Mouse (Mus musculus): Measurements from ENCODE around the gene Flot1.

Flot1 gene

GRCm38 (mm10) chr17:35810900-35811648, 12.0 kb upstream of the Flot1 start:
- DNase-seq (ENCODE audit: low spot score in 2 of 2) = no peak

GRCm38 (mm10) chr17:35812307-35812706, 10.7 kb upstream of the Flot1 start:
- no peak for DNase-seq (ENCODE audit: low spot score in 2 of 2)

- no peak for DNase-seq (ENCODE audit: low spot score in 2 of 2)
Measured at GRCm38 (mm10) chr17:35812736-35813135, 10.3 kb upstream of the Flot1 start.

GRCm38 (mm10) chr17:35813245-35813647, 9.8 kb upstream of the Flot1 start:
- peak; percentile 60 to 72 for DNase-seq (ENCODE audit: low spot score in 2 of 2)

GRCm38 (mm10) chr17:35813653-35814052, 9.4 kb upstream of the Flot1 start:
- no peak for DNase-seq (ENCODE audit: low spot score in 2 of 2)

GRCm38 (mm10) chr17:35814678-35815077, 8.4 kb upstream of the Flot1 start:
- DNase-seq (ENCODE audit: low spot score in 2 of 2) = no peak

- DNase-seq (ENCODE audit: low spot score in 2 of 2) = no peak
Measured at GRCm38 (mm10) chr17:35815836-35816235, 7.2 kb upstream of the Flot1 start.

- DNase-seq (ENCODE audit: low spot score in 2 of 2) = no peak
Measured at GRCm38 (mm10) chr17:35816686-35817085, 6.3 kb upstream of the Flot1 start.

- no peak for DNase-seq (ENCODE audit: low spot score in 2 of 2)
Measured at GRCm38 (mm10) chr17:35817226-35817625, 5.8 kb upstream of the Flot1 start.

GRCm38 (mm10) chr17:35820111-35820510, 2.9 kb upstream of the Flot1 start:
- no peak for DNase-seq (ENCODE audit: low spot score in 2 of 2)

- DNase-seq (ENCODE audit: low spot score in 2 of 2) = peak in 1 of 2 experiments; percentile 70
Measured at GRCm38 (mm10) chr17:35821439-35822430, 1.3 kb upstream of the Flot1 start, which contains the start of gene Ier3. TSS of gene Ier3 (plus strand) at chr17:35821684.

- DNase-seq (ENCODE audit: low spot score in 2 of 2) = no peak
Measured at GRCm38 (mm10) chr17:35822564-35822963, 466 bp upstream of the Flot1 start.

GRCm38 (mm10) chr17:35824402-35824801, 1.4 kb downstream of the Flot1 start:
- DNase-seq (ENCODE audit: low spot score in 2 of 2) = no peak

GRCm38 (mm10) chr17:35825109-35825850, 2.2 kb downstream of the Flot1 start:
- DNase-seq (ENCODE audit: low spot score in 2 of 2) = no peak

GRCm38 (mm10) chr17:35829737-35830136, 6.7 kb downstream of the Flot1 start:
- DNase-seq (ENCODE audit: low spot score in 2 of 2) = peak; percentile 63 to 80

GRCm38 (mm10) chr17:35832400-35833238, 9.6 kb downstream of the Flot1 start:
- DNase-seq (ENCODE audit: low spot score in 2 of 2) = no peak

- no peak for DNase-seq (ENCODE audit: low spot score in 2 of 2)
Measured at GRCm38 (mm10) chr17:35833239-35833751, 10.3 kb downstream of the Flot1 start.

- DNase-seq (ENCODE audit: low spot score in 2 of 2) = no peak
Measured at GRCm38 (mm10) chr17:35833894-35834293, 10.9 kb downstream of the Flot1 start.

GRCm38 (mm10) chr17:35834696-35835422, 11.8 kb downstream of the Flot1 start:
- peak; percentile 37 to 39 for DNase-seq (ENCODE audit: low spot score in 2 of 2)

All from frontal cortex, postnatal 10 days (tissue).